Mouse (Mus musculus) C2C12 (cell line): ENCODE measurements around the gene Chmp5.

Experiments
- CTCF ChIP-seq: IDR thresholded peaks from one replicate; pipeline ENCODE4 v1.5.1; 2011; ENCODE audit not compliant: control insufficient read depth, insufficient read depth, insufficient read length
- MAX ChIP-seq: IDR thresholded peaks from one replicate; pipeline ENCODE4 v1.6.1; 2011; ENCODE audit warnings: mild to moderate bottlenecking, control low read depth
- MYOG ChIP-seq: IDR thresholded peaks from one replicate; pipeline ENCODE4 v1.6.1; 2011; ENCODE audit not compliant: control insufficient read depth, insufficient read length; ENCODE audit errors: extremely low read depth
- USF1 ChIP-seq: IDR thresholded peaks from one replicate; pipeline ENCODE4 v1.6.1; 2011; ENCODE audit warnings: low read depth, mild to moderate bottlenecking, control low read depth, moderate library complexity

DNA sequence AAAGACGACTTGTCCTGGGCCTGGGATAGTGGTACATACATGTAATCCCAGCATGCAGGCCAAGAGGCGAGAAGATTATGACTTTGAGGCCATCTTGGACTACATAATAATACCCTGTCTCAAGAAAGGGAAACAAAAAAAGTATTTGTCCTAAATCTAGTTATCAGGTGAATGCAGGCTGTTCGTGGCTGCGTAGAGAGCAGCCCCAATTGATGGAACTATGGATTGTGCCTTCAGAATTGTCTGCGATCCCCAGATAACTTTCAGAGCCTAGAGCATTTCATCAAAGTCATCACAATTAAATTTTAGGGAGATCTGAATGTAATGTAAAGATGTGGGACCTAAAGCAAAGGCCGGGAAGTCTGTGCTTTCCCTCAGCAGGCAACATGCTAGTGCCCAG lies 48.1 kb downstream of the Chmp5 start:
- no peak for TF ChIP-seq CTCF
- TF ChIP-seq USF1, result no peak
- TF ChIP-seq MAX, result no peak
- TF ChIP-seq MYOG, result no peak
